Mouse (Mus musculus): Measurements from ENCODE around the gene Fggy.

GRCm38 (mm10) chr4:95862276-95862675 is 305.0 kb downstream of the Fggy start:
- no peak for TF ChIP-seq CTCF (IDR thresholded peaks at IDR 0.05; ENCODE audit: control insufficient read depth, insufficient read depth, insufficient read length)
- TF ChIP-seq MAX (IDR thresholded peaks at IDR 0.05) = no peak
- no peak for TF ChIP-seq USF1 (IDR thresholded peaks at IDR 0.05; ENCODE audit: low read depth)
- TF ChIP-seq MYOD1 (IDR thresholded peaks at IDR 0.05; ENCODE audit: control insufficient read depth, insufficient read length, low read depth) = no peak
- no peak for TF ChIP-seq MYOG (IDR thresholded peaks at IDR 0.05; ENCODE audit: control insufficient read depth, extremely low read depth, insufficient read length)
